Mouse (Mus musculus) megakaryocyte, embryonic 14.5 days (primary cell): Measurements from ENCODE around the gene Gm45902.

ENCODE experiments used
- FLI1 ChIP-seq: IDR thresholded peaks from 2 replicates; pipeline ENCODE4 v1.6.1; 2012; ENCODE audit warnings: low read length, inconsistent platforms, mixed read lengths
- GATA1 ChIP-seq: IDR thresholded peaks from 3 replicates; pipeline ENCODE4 v1.6.1; 2012; ENCODE audit warnings: mixed read lengths, low read length, inconsistent platforms, borderline replicate concordance

DNA sequence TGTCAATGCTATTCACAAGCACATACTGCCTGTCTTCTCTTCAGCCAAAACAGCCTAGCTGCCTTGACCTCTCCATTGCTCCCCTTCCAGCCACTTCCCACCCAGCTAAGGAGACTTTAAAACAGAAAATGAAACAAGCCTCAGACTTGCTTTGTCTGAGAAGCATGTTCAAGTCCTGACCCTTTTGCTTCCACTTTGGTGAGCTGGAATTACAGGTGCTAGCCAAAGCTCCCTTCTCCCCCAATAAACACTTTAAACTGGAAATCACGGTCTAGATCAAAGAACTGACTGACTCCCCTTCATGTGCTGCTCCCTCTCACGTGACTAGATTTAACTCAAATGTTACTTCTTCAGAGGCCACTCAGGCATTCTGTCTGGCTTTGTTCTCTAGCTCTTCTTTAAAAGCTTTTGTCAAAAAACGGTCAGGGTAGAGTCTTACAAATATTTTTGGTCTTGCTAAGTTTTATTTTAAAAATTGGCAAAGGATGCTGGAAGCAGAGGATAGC is 36.8 kb downstream of the Gm45902 start:
- TF ChIP-seq GATA1 (no peak), FLI1 (no peak)
